Mouse (Mus musculus) G1E (cell line): ENCODE measurements around the gene Shroom3.

Experiments
- CTCF ChIP-seq: IDR thresholded peaks from 2 replicates; pipeline ENCODE4 v1.5.1; 2012; ENCODE audit warnings: low read depth, low read length, inconsistent platforms, mixed read lengths
- GATA1 ChIP-seq: IDR thresholded peaks from 2 replicates; pipeline ENCODE4 v1.6.1; 2012; ENCODE audit warnings: borderline replicate concordance, low read length, inconsistent platforms, mixed read lengths
- POLR2AphosphoS5 ChIP-seq: IDR thresholded peaks from 2 replicates; pipeline ENCODE4 v1.6.1; 2012; ENCODE audit warnings: low read depth, low read length, inconsistent platforms; ENCODE audit not compliant: insufficient replicate concordance
- TAL1 ChIP-seq: conservative IDR thresholded peaks from 2 replicates; pipeline ENCODE4 v1.6.1; 2012; ENCODE audit warnings: low read depth, low read length, inconsistent platforms, mixed read lengths

DNA sequence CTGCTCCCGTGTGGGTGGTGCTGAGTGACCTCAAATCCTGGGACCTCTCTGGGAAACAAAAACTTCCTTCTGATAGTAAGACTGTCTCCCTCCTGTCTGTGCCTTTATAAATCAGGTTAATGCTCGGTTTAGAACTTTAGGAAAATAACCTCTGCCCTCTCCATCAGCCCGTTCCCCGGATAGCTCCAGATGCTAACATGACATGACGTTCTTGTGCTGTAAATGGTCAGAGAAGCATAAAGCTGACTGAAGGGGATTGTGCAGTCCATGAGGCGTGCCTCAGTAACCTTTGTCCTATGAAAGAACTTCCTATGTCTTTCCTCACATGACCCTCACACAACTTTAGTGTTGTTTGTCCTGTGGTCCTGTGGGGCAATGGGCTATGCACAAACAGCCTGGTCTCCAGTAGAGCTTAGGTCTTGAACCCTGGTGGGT, 84.6 kb downstream of the Shroom3 start:
- TF ChIP-seq CTCF = no peak
- no peak for TF ChIP-seq TAL1
- TF ChIP-seq GATA1 = no peak
- no peak for TF ChIP-seq POLR2AphosphoS5
